Mouse (Mus musculus) urinary bladder, postnatal 36 days (tissue): ENCODE data around the gene Tmem178b.

Experiments
- DNase-seq, 2 experiments: peaks; one replicate each; pipeline ENCODE4 v3.0.0; 2022; ENCODE audit warnings: low spot score in 2 of 2, mixed read lengths in 1 of 2

Tmem178b gene

GRCm38 (mm10) chr6:40015711-40016460, 142.8 kb downstream of the Tmem178b start:
- no peak for DNase-seq

- DNase-seq = no peak
Observed at GRCm38 (mm10) chr6:40019396-40019795, 146.3 kb downstream of the Tmem178b start.

- no peak for DNase-seq
Observed at GRCm38 (mm10) chr6:40023592-40024335, 150.7 kb downstream of the Tmem178b start.

GRCm38 (mm10) chr6:40024336-40024934, 151.4 kb downstream of the Tmem178b start:
- no peak for DNase-seq

- no peak for DNase-seq
Observed at GRCm38 (mm10) chr6:40032901-40033300, 159.8 kb downstream of the Tmem178b start.

GRCm38 (mm10) chr6:40033935-40034334, 160.9 kb downstream of the Tmem178b start:
- no peak for DNase-seq

GRCm38 (mm10) chr6:40048969-40049908, 176.2 kb downstream of the Tmem178b start:
- DNase-seq = no peak

- DNase-seq = no peak
Observed at GRCm38 (mm10) chr6:40049909-40050484, 176.9 kb downstream of the Tmem178b start.

- DNase-seq = no peak
Observed at GRCm38 (mm10) chr6:40051698-40052097, 178.6 kb downstream of the Tmem178b start.

GRCm38 (mm10) chr6:40052593-40052992, 179.5 kb downstream of the Tmem178b start:
- DNase-seq = no peak

GRCm38 (mm10) chr6:40059466-40059865, 186.4 kb downstream of the Tmem178b start:
- DNase-seq = no peak

- no peak for DNase-seq
Observed at GRCm38 (mm10) chr6:40061327-40062189, 188.5 kb downstream of the Tmem178b start.

GRCm38 (mm10) chr6:40062190-40062501, 189.1 kb downstream of the Tmem178b start:
- no peak for DNase-seq

GRCm38 (mm10) chr6:40063438-40063837, 190.4 kb downstream of the Tmem178b start:
- no peak for DNase-seq

GRCm38 (mm10) chr6:40063899-40064298, 190.8 kb downstream of the Tmem178b start:
- DNase-seq = no peak

GRCm38 (mm10) chr6:40064342-40064741, 191.3 kb downstream of the Tmem178b start:
- no peak for DNase-seq

GRCm38 (mm10) chr6:40068467-40068866, 195.4 kb downstream of the Tmem178b start:
- no peak for DNase-seq

- no peak for DNase-seq
Observed at GRCm38 (mm10) chr6:40071007-40071406, 197.9 kb downstream of the Tmem178b start.

- no peak for DNase-seq
Observed at GRCm38 (mm10) chr6:40076089-40076488, 203.0 kb downstream of the Tmem178b start.

- DNase-seq = no peak
Observed at GRCm38 (mm10) chr6:40076670-40077313, 203.7 kb downstream of the Tmem178b start.
